Mouse (Mus musculus): ENCODE data around the gene Akna. TPM values are rescaled to one million over a fixed set of nuclear protein-coding genes. Genes with fewer than 3 reads are reported as not detected.

The Akna gene
- polyA plus RNA-seq, 1 experiment from 2014 or later = 6.1 TPM

DNA sequence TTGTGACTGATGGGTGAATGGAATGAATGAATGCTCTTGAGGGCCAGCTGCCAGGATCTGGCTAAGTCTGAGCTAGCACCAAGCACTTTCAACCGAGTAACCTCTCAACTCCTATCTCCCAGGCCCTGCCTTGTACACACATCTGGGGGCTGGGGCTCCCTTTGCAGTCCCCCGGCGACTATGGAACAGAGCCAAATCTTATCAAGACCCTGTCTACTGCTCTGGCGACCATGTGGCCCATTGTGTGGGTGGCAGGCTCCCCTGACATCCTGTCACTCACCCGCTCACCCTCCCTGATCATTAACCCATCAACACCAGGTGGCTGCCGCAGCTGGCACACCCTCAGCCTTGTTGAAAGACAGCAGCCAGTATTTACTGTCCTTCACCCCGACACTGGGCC is 1.9 kb upstream of the Akna start:
- Histone ChIP-seq H3K9me3 (replicated peaks; ENCODE audit: control insufficient read depth, low read length) (no peaks in the 10 kb centered on the region), H3K36me3 (ENCODE audit: control insufficient read depth, insufficient read depth) (no peaks in the 10 kb centered on the region), H3K4me1 (ENCODE audit: control insufficient read depth, low read depth, low read length) (peaks cover 57% of the 10 kb centered on the region), H3K4me2 (ENCODE audit: low read depth, low read length) (no peak overlapping the region), H3K27ac (ENCODE audit: low read length) (no peak overlapping the region; the same call in 1 of the 2 replicates), H3K4me3 (ENCODE audit: low read depth, low read length) (no peak overlapping the region), H3K27me3 (ENCODE audit: control insufficient read depth, insufficient read depth, low read depth, low read length) (peaks cover 6% of the 10 kb centered on the region; the same call in 1 of the 2 replicates), H3K9ac (ENCODE audit: low read depth, low read length) (no peak overlapping the region)
- 9% methylated on average over 7 of the region's 7 CpGs for WGBS (ENCODE audit: insufficient replicate concordance)
- ATAC-seq (ENCODE audit: low read depth) = peak; percentile 14; the same call in 1 of the 2 replicates

DNA sequence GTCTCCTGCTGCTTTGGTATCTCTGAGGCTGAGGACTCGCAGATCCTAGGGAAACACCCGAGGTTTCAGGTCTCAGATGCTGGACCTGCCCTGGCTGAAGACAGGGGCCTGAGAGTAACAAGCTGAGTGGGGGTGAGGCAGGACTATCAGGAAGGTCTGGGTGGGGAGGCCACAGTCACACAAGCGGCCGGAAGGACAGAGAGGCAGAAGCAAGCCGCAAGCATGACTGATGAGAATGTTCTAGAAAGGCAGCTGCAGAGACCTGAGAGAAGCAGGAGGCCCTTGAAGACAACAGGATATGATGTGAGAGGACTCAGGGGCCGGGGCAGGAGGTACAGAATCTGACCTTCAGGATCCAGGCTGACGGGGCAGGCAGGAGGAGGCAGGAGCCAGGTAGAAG is 1.1 kb upstream of the Akna start:
- Histone ChIP-seq H3K9ac (ENCODE audit: low read depth, low read length) (peak overlapping the region; percentile 30; the same call in 1 of the 2 replicates), H3K36me3 (ENCODE audit: control insufficient read depth, insufficient read depth) (no peaks in the 10 kb centered on the region), H3K27ac (ENCODE audit: low read length) (peak overlapping the region; percentile 65), H3K27me3 (ENCODE audit: control insufficient read depth, insufficient read depth, low read depth, low read length) (peaks cover 2% of the 10 kb centered on the region; the same call in 1 of the 2 replicates), H3K4me3 (ENCODE audit: low read depth, low read length) (no peak overlapping the region), H3K4me2 (ENCODE audit: low read depth, low read length) (0 out of 2 replicates have a peak overlapping the region, but pooled peaks have one; percentile 13), H3K4me1 (ENCODE audit: control insufficient read depth, low read depth, low read length) (peaks cover 54% of the 10 kb centered on the region), H3K9me3 (replicated peaks; ENCODE audit: control insufficient read depth, low read length) (no peaks in the 10 kb centered on the region)
- no peak for ATAC-seq (ENCODE audit: low read depth)
- WGBS (ENCODE audit: insufficient replicate concordance) = 34% methylated on average over 7 of the region's 7 CpGs

DNA sequence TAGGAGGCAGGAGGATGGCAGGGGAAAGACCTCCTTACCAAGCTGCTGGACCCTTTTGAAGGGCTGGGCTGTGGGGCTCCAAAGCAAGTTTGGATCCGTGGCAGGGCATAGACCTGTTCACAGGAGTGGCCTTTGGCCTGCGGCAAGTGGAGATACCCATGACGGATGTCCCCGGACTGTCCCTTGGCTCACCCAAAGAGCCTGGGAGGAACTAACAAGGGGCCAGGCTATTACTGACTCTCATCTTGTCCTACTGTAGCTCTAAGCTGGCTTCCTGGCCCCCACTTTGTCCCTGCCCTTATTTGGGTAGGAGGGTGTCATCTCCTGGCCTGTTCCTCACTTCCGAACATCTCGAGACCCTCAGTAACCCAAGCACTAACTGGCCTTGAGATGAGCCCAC is 596 bp downstream of the Akna start:
- Histone ChIP-seq H3K9me3 (replicated peaks; ENCODE audit: control insufficient read depth, low read length) (no peaks in the 10 kb centered on the region), H3K27me3 (ENCODE audit: control insufficient read depth, insufficient read depth, low read depth, low read length) (no peaks in the 10 kb centered on the region), H3K4me2 (ENCODE audit: low read depth, low read length) (peak overlapping the region; percentile 2), H3K36me3 (ENCODE audit: control insufficient read depth, insufficient read depth) (no peaks in the 10 kb centered on the region), H3K4me3 (ENCODE audit: low read depth, low read length) (peak overlapping the region; percentile 50), H3K9ac (ENCODE audit: low read depth, low read length) (peak overlapping the region; percentile 46), H3K27ac (ENCODE audit: low read length) (peak overlapping the region; percentile 65), H3K4me1 (ENCODE audit: control insufficient read depth, low read depth, low read length) (peaks cover 50% of the 10 kb centered on the region)
- ATAC-seq (ENCODE audit: low read depth) = no peak
- 47% methylated on average over 6 of the region's 6 CpGs for WGBS (ENCODE audit: insufficient replicate concordance)

DNA sequence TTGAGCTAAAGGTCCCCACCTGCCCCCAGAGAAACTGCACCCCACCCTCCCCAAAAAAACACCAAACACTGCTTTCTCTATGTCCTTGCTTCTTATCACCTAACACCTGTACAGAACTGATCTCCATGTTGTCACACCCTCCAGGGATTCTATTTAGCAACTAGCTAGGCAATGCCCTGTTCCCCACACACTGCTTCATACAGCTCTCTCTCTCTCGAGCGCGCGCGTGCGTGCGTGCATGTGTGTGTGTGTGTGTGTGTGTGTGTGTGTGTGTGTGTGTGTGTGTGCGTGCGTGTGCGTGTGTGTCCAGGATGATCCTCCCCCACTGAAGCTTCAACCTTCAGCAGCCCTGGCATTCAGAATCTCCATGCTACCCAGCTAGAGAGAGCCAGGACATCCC is 1.1 kb downstream of the Akna start:
- H3K4me1 ChIP-seq (ENCODE audit: control insufficient read depth, low read depth, low read length) = peaks cover 50% of the 10 kb centered on the region
- peak; percentile 35; the same call in 1 of the 2 replicates for ATAC-seq (ENCODE audit: low read depth)

DNA sequence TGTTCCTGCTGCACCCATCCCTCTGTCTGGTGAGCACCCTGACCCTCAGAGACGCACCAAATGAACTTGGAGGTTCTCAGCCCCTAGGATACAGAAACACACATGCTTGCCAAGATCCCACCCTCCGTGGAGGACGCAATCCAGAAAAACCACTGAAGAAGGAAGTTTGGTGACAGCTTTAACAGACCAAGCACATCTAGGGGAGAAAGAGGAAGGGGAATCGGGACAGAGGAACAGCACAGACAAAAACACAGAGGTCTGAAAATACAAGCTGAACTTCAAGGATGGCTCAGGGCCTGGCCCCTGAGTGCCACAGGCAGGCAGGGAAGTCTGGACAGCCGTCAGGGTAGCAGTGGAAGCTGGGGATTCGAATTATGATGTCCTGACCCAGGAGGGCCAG is 1.5 kb downstream of the Akna start:
- peaks cover 50% of the 10 kb centered on the region for H3K4me1 ChIP-seq (ENCODE audit: control insufficient read depth, low read depth, low read length)
- H3K27ac ChIP-seq (ENCODE audit: low read length) = peak overlapping the region; percentile 68
- 31% methylated on average over 6 of the region's 6 CpGs for WGBS (ENCODE audit: insufficient replicate concordance)
- ATAC-seq (ENCODE audit: low read depth) = no peak
- H3K4me3 ChIP-seq (ENCODE audit: low read depth, low read length) = peak overlapping the region; percentile 50
- no peaks in the 10 kb centered on the region for H3K36me3 ChIP-seq (ENCODE audit: control insufficient read depth, insufficient read depth)
- H3K9me3 ChIP-seq (replicated peaks; ENCODE audit: control insufficient read depth, low read length) = no peaks in the 10 kb centered on the region
- no peaks in the 10 kb centered on the region for H3K27me3 ChIP-seq (ENCODE audit: control insufficient read depth, insufficient read depth, low read depth, low read length)
- H3K4me2 ChIP-seq (ENCODE audit: low read depth, low read length) = peak overlapping the region; percentile 21
- no peak overlapping the region; the same call in 1 of the 2 replicates for H3K9ac ChIP-seq (ENCODE audit: low read depth, low read length)

More for the DNA sequence above, 1.1 kb downstream of the Akna start:
- Histone ChIP-seq H3K36me3 (ENCODE audit: control insufficient read depth, insufficient read depth) (no peaks in the 10 kb centered on the region), H3K4me3 (ENCODE audit: low read depth, low read length) (peak overlapping the region; percentile 50), H3K27me3 (ENCODE audit: control insufficient read depth, insufficient read depth, low read depth, low read length) (no peaks in the 10 kb centered on the region), H3K9me3 (replicated peaks; ENCODE audit: control insufficient read depth, low read length) (no peaks in the 10 kb centered on the region), H3K27ac (ENCODE audit: low read length) (peak overlapping the region; percentile 65), H3K9ac (ENCODE audit: low read depth, low read length) (peak overlapping the region; percentile 46), H3K4me2 (ENCODE audit: low read depth, low read length) (peak overlapping the region; percentile 2)
- WGBS (ENCODE audit: insufficient replicate concordance) = 37% methylated on average over 10 of the region's 10 CpGs

DNA sequence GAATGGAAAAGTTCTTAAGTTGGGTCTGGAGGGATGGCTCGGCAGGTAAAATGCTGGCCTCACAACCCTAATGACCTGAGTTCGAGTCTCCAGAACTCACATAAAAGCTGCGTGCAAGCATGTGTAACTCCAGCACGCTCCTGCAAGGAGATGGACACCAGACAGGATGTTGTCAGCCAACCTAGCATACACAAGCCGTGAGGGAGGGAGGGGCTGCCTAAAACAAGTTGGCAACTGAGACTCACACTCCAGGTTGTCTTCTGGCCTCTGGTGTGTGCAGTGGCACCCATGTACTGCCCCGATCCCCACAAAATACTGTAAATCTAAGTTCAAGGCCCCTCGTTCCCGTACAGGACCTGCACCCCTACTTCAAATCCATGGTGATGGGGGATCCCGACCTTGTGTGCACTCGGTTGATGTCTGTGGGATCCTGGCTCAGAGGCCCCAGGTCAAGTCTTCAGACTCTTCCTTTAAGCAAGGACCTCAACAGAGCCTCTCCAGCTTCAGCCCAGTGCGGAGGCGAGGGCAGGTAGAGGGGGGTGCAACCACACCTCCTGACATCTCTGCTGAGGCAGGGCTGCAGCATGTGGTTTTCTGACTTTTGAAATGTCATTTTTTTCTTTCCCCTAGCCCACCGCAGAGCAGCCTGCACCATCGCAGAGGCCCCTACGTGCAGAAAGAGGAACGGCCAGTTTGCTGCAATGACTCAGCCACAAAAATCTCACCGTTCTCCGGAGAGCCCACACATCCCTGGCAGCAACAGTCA is 2.4 kb downstream of the Akna start:
- Histone ChIP-seq H3K4me3 (ENCODE audit: low read depth, low read length) (peak overlapping the region; percentile 23; the same call in 1 of the 2 replicates), H3K27me3 (ENCODE audit: control insufficient read depth, insufficient read depth, low read depth, low read length) (no peaks in the 10 kb centered on the region), H3K9ac (ENCODE audit: low read depth, low read length) (no peak overlapping the region), H3K27ac (ENCODE audit: low read length) (peak overlapping the region; percentile 21), H3K9me3 (replicated peaks; ENCODE audit: control insufficient read depth, low read length) (no peaks in the 10 kb centered on the region), H3K4me1 (ENCODE audit: control insufficient read depth, low read depth, low read length) (peaks cover 50% of the 10 kb centered on the region), H3K4me2 (ENCODE audit: low read depth, low read length) (peak overlapping the region; percentile 24; the same call in 1 of the 2 replicates), H3K36me3 (ENCODE audit: control insufficient read depth, insufficient read depth) (no peaks in the 10 kb centered on the region)
- 39% methylated on average over 18 of the region's 18 CpGs for WGBS (ENCODE audit: insufficient replicate concordance)
- no peak for ATAC-seq (ENCODE audit: low read depth)

DNA sequence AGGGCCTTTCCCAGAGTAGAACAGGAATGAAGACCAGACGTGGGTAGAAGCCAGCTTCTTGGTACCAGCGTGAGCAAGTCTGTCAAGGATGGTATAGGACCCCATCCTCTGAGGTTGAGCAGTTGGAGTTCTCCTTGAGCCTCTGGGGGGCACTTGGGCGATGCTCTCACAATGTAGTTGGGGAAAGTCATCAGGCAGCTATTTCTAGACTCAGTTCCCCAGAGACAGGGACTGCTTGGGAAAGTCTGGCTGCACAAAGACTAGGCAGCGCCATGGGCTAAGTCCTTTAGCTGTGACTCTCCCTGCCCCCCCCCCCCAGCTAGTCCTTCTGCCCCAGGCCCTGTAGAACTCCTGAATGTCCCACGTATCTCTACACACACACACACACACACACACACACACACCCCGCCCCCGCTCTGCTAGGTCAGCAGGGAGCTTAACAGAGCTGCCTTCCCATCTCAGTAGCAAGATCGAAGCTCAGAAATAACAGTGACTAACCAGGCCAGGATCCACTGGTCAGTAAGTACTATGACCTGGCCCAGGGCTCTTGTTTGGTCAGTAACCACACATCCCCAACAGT is 3.4 kb downstream of the Akna start:
- no peaks in the 10 kb centered on the region for H3K9me3 ChIP-seq (replicated peaks; ENCODE audit: control insufficient read depth, low read length)
- no peak for ATAC-seq (ENCODE audit: low read depth)
- H3K27me3 ChIP-seq (ENCODE audit: control insufficient read depth, insufficient read depth, low read depth, low read length) = no peaks in the 10 kb centered on the region
- peak overlapping the region; percentile 1; the same call in 1 of the 2 replicates for H3K4me3 ChIP-seq (ENCODE audit: low read depth, low read length)
- peak overlapping the region; percentile 1; the same call in 1 of the 2 replicates for H3K4me2 ChIP-seq (ENCODE audit: low read depth, low read length)
- H3K4me1 ChIP-seq (ENCODE audit: control insufficient read depth, low read depth, low read length) = peaks cover 43% of the 10 kb centered on the region
- no peaks in the 10 kb centered on the region for H3K36me3 ChIP-seq (ENCODE audit: control insufficient read depth, insufficient read depth)
- H3K27ac ChIP-seq (ENCODE audit: low read length) = peak overlapping the region; percentile 11
- 40% methylated on average over 8 of the region's 8 CpGs for WGBS (ENCODE audit: insufficient replicate concordance)
- H3K9ac ChIP-seq (ENCODE audit: low read depth, low read length) = no peak overlapping the region

DNA sequence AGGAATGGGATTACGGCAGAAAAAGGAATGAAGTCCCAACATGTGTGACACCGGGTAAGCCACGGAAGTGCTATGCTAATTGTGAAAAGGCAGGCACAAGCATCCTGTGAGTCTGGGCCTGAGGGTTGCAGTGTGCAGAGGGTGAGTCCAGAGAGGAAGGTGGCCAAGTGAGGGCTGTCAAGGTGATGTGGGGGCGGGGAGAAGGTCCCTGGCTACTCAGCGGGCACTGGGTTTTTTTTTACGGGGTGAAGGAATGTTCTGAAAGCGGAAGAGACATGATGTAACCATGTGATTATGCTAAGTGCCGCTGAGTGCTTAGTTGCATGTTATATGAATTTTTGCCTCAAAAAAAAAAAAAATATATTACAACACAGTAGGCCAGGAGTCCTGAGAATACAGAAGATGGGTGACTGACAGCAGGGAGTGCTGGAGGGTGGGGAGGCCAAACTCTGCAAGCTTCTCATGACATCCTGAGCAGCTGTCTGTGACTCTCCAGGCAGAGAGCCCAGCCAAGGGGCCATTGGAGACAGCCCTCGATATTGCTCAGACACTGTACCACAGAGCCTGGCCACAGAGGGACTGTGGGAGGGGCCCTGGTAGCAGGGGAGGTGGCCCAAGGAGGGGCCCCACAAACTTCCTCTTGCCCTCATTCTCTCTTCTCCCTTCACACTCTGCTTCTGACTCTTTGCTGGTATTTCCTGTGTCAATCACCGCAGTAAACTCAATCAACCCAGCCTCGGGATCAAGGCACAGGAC is 4.1 kb downstream of the Akna start:
- ATAC-seq (ENCODE audit: low read depth) = peak; percentile 42
- H3K4me3 ChIP-seq (ENCODE audit: low read depth, low read length) = peak overlapping the region; percentile 1; the same call in 1 of the 2 replicates

More for the DNA sequence above, 4.1 kb downstream of the Akna start:
- H3K9me3 ChIP-seq (replicated peaks; ENCODE audit: control insufficient read depth, low read length) = no peaks in the 10 kb centered on the region
- no peak overlapping the region for H3K9ac ChIP-seq (ENCODE audit: low read depth, low read length)
- 34% methylated on average over 11 of the region's 11 CpGs for WGBS (ENCODE audit: insufficient replicate concordance)
- H3K4me2 ChIP-seq (ENCODE audit: low read depth, low read length) = peak overlapping the region; percentile 21; the same call in 1 of the 2 replicates
- peak overlapping the region; percentile 11 for H3K27ac ChIP-seq (ENCODE audit: low read length)
- H3K27me3 ChIP-seq (ENCODE audit: control insufficient read depth, insufficient read depth, low read depth, low read length) = no peaks in the 10 kb centered on the region
- no peaks in the 10 kb centered on the region for H3K36me3 ChIP-seq (ENCODE audit: control insufficient read depth, insufficient read depth)
- H3K4me1 ChIP-seq (ENCODE audit: control insufficient read depth, low read depth, low read length) = peaks cover 36% of the 10 kb centered on the region
